11 mouse cellular contexts compared by ENCODE assay signal in the genomic region with DNA sequence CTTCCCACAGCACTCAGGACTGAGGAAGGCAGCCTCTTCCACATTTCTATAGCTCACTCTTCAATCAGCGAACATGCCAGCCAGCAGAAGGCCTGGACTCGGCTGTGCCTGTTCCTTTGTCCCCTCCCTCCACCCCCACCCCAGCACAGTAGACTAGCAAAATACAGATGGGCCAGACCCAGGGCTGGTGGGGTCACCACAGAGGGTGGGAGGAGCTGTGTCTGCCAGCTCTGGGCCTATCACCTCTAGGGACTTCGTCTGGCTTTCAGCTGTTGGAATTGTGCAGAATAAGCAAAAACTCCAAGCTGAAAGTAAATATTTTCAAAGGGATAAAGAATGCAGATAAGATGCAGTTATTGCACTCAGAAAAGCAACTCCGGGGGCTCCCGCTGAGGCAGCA. TPM values are rescaled to one million over a fixed set of nuclear protein-coding genes. Genes with fewer than 3 reads are reported as not detected.
A peak's percentile ranks its signal among the peaks of the same experiment; 100 is the strongest.
DNase-seq lines count a peak whose midpoint lies in the region; ATAC-seq and TF ChIP-seq lines count a peak whose summit lies in the region.
"Had no signal": no experiment of that assay in that cellular context is flagged by ENCODE, and none has a peak within 500 bp of the region (broad histone marks: within the 10 kb centered on the region; RNA-seq: fewer than 3 reads in every experiment).

No protein-coding gene starts in this region.

- intact Hi-C loops in heart, postnatal 14 days (cut with DNase I) = no loop called here

- H3K4me1 ChIP-seq in heart, embryonic 15.5 days (replicated peaks) = peaks cover 27% of the 10 kb centered on the region
- H3K4me1 ChIP-seq in forebrain, postnatal 0 days (ENCODE audit: insufficient read depth) = no peaks in the 10 kb centered on the region
- H3K4me1 ChIP-seq in thymus, adult 2 months (replicated peaks; ENCODE audit: control insufficient read depth, insufficient read depth, low read length) = peaks cover 17% of the 10 kb centered on the region

- no peaks in the 10 kb centered on the region for H3K36me3 ChIP-seq in heart, embryonic 15.5 days
- no peaks in the 10 kb centered on the region for H3K36me3 ChIP-seq in forebrain, postnatal 0 days (ENCODE audit: insufficient read depth)
- no peaks in the 10 kb centered on the region for H3K36me3 ChIP-seq in thymus, adult 2 months (ENCODE audit: control insufficient read depth, insufficient read depth, low read length)

- H3K4me2 ChIP-seq in heart, embryonic 15.5 days = no peak overlapping the region
- no peak overlapping the region for H3K4me2 ChIP-seq in forebrain, postnatal 0 days (ENCODE audit: low read depth)

- no peak overlapping the region for H3K9ac ChIP-seq in heart, embryonic 15.5 days
- H3K9ac ChIP-seq in forebrain, postnatal 0 days = no peak overlapping the region

- WGBS in heart, embryonic 15.5 days = 45% methylated on average over 5 of the region's 5 CpGs
- 52% methylated on average over 5 of the region's 5 CpGs for WGBS in forebrain, postnatal 0 days
- WGBS in thymus, adult 2 months = 76% methylated on average over 5 of the region's 5 CpGs

- no peak overlapping the region for H3K4me3 ChIP-seq in heart, embryonic 15.5 days
- H3K4me3 ChIP-seq in forebrain, postnatal 0 days (ENCODE audit: low read depth, low read length) = no peak overlapping the region
- no peak overlapping the region for H3K4me3 ChIP-seq in thymus, adult 2 months (ENCODE audit: control insufficient read depth, insufficient read depth, low read length)
- H3K4me3 ChIP-seq: erythroblast, embryonic 14.5 days had no signal

- H3K27ac ChIP-seq in heart, embryonic 15.5 days = peak overlapping the region; percentile 29
- no peak overlapping the region for H3K27ac ChIP-seq in forebrain, postnatal 0 days (ENCODE audit: low read depth, low read length)
- H3K27ac ChIP-seq in thymus, adult 2 months (ENCODE audit: control insufficient read depth, insufficient read depth, low read length) = no peak overlapping the region

- no peak for TF ChIP-seq POLR2A in brain, embryonic 14.5 days (IDR thresholded peaks at IDR 0.05; ENCODE audit: borderline replicate concordance, extremely low read depth, insufficient read depth, insufficient read length, poor library complexity, severe bottlenecking)
- TF ChIP-seq POLR2A in thymus, adult 2 months (IDR thresholded peaks at IDR 0.05; ENCODE audit: control insufficient read depth, extremely low read depth, insufficient read depth, low read length, poor library complexity) = no peak

- ATAC-seq in heart, embryonic 15.5 days (replicated peaks; ENCODE audit: insufficient number of reproducible peaks, insufficient read depth, low FRiP score, low read depth) = no peak; the same call in 1 of the 2 replicates
- peak; percentile 59 for ATAC-seq in forebrain, postnatal 0 days

- no peak for TF ChIP-seq CTCF in brain, embryonic 14.5 days (IDR thresholded peaks at IDR 0.05; ENCODE audit: borderline replicate concordance, extremely low read depth, insufficient read depth, insufficient read length)
- no peak for TF ChIP-seq CTCF in forebrain, postnatal 0 days (IDR thresholded peaks at IDR 0.05; ENCODE audit: low read depth)
- TF ChIP-seq CTCF in thymus, adult 2 months (IDR thresholded peaks at IDR 0.05; ENCODE audit: borderline replicate concordance, control insufficient read depth, extremely low read depth, insufficient read depth, low read length, poor library complexity) = no peak

- H3K27me3 ChIP-seq in heart, embryonic 15.5 days = peaks cover 13% of the 10 kb centered on the region
- H3K27me3 ChIP-seq in forebrain, postnatal 0 days (ENCODE audit: insufficient read depth, low read length) = peaks cover 8% of the 10 kb centered on the region
- H3K27me3 ChIP-seq in thymus, adult 2 months (ENCODE audit: control insufficient read depth, insufficient read depth, low read length) = no peaks in the 10 kb centered on the region

- H3K9me3 ChIP-seq in heart, embryonic 15.5 days (replicated peaks) = no peaks in the 10 kb centered on the region
- H3K9me3 ChIP-seq in forebrain, postnatal 0 days (ENCODE audit: low read length) = no peaks in the 10 kb centered on the region

- no peak for DNase-seq in heart, postnatal 14 days
- peak; percentile 42 for DNase-seq in brain, embryonic 14.5 days (ENCODE audit: low read depth)
- no peak for DNase-seq in forebrain, postnatal 0 days
- DNase-seq in mesoderm, embryonic 11.5 days (ENCODE audit: low read depth, low spot score) = peak; percentile 58
- no peak for DNase-seq in thymus, adult 2 months
- no peak for DNase-seq in gastrocnemius, postnatal 10 days
- no peak for DNase-seq in gastrocnemius, postnatal 4 days (ENCODE audit: low spot score in 2 of 2)
- DNase-seq: adrenal gland, postnatal 25 days had no signal

RNA-seq across cellular contexts. Expression of a gene that starts 5.7 kb away (rescaled TPM):
- polyA plus RNA-seq in heart, embryonic 15.5 days (2015; fragmentation: Nextera tagmentation; extraction: Ambion mirVana) = 4.6 and 8.1 TPM in 2 replicates
- 1 to 10 TPM in 1 of 2 experiments, under 1 TPM in 1; 0.78 to 1.0 TPM for total RNA-seq in heart, postnatal 14 days (2021)
- polyA plus RNA-seq in brain, embryonic 14.5 days (2012; rRNA removed) = 10.8 and 11.9 TPM in 2 replicates
- total RNA-seq in forebrain, postnatal 0 days (2014; rRNA removed) = 7.2 and 13.1 TPM in 2 replicates
- 4.4 and 5.5 TPM in 2 replicates for polyA plus RNA-seq in forebrain, postnatal 0 days (2015; fragmentation: Nextera tagmentation; extraction: Ambion mirVana)
- polyA plus RNA-seq in thymus, adult 2 months (2012; rRNA removed) = 5.7 and 6.8 TPM in 2 replicates
- 1 to 10 TPM in 1 of 2 experiments, under 1 TPM in 1; 0.70 to 1.2 TPM for total RNA-seq in gastrocnemius, postnatal 10 days (2021)
- 1 to 10 TPM; 2.1 to 2.3 TPM for total RNA-seq in gastrocnemius, postnatal 4 days (2021)
- polyA plus RNA-seq: erythroblast, embryonic 14.5 days had no signal

RNA-seq across cellular contexts. Expression of a gene that starts 33.0 kb away (rescaled TPM):
- 2.5 TPM in 1 of 2 replicates, not detected in the other for polyA plus RNA-seq in heart, embryonic 15.5 days (2015; fragmentation: Nextera tagmentation; extraction: Ambion mirVana)
- total RNA-seq in heart, postnatal 14 days (2021) = 1 to 10 TPM in 1 of 2 experiments, not detected in 1; 2.8 TPM
- polyA plus RNA-seq in brain, embryonic 14.5 days (2012; rRNA removed) = not detected in 2 replicates
- 0.33 TPM in 1 of 2 replicates, not detected in the other for total RNA-seq in forebrain, postnatal 0 days (2014; rRNA removed)
- polyA plus RNA-seq in forebrain, postnatal 0 days (2015; fragmentation: Nextera tagmentation; extraction: Ambion mirVana) = 2.1 and 4.9 TPM in 2 replicates
- 0.43 TPM in 1 of 2 replicates, not detected in the other for polyA plus RNA-seq in thymus, adult 2 months (2012; rRNA removed)
- not detected for total RNA-seq in gastrocnemius, postnatal 10 days (2021)
- not detected for total RNA-seq in gastrocnemius, postnatal 4 days (2021)
- polyA plus RNA-seq: erythroblast, embryonic 14.5 days; testis, adult 2 months had no signal

RNA-seq across cellular contexts. Expression of a gene that starts 39.5 kb away (rescaled TPM):
- polyA plus RNA-seq in heart, embryonic 15.5 days (2015; fragmentation: Nextera tagmentation; extraction: Ambion mirVana) = 21.6 and 28.2 TPM in 2 replicates
- total RNA-seq in heart, postnatal 14 days (2021) = 10 to 100 TPM; 28.5 to 31.1 TPM
- polyA plus RNA-seq in brain, embryonic 14.5 days (2012; rRNA removed) = 57.8 and 58.5 TPM in 2 replicates
- total RNA-seq in forebrain, postnatal 0 days (2014; rRNA removed) = 88.6 TPM in 2 replicates
- 59.4 and 61.0 TPM in 2 replicates for polyA plus RNA-seq in forebrain, postnatal 0 days (2015; fragmentation: Nextera tagmentation; extraction: Ambion mirVana)
- polyA plus RNA-seq in thymus, adult 2 months (2012; rRNA removed) = 70.5 and 75.4 TPM in 2 replicates
- 10 to 100 TPM; 22.8 to 24.3 TPM for total RNA-seq in gastrocnemius, postnatal 10 days (2021)
- total RNA-seq in gastrocnemius, postnatal 4 days (2021) = 10 to 100 TPM; 29.1 to 29.2 TPM

Comparison
In these comparisons a context has a peak if more than half of its experiments do, and no peak if none do; other contexts are left out.
1. DNase-seq: peak in brain, embryonic 14.5 days (single experiment) and mesoderm, embryonic 11.5 days (single experiment); none in heart, postnatal 14 days (0 of 2), forebrain, postnatal 0 days (single experiment), thymus, adult 2 months (single experiment), gastrocnemius, postnatal 10 days (single experiment) and gastrocnemius, postnatal 4 days (0 of 2).